Mouse (Mus musculus): ENCODE results near the gene Hyal3. TPM values are rescaled to one million over a fixed set of nuclear protein-coding genes. Genes with fewer than 3 reads are reported as not detected.

Gene Hyal3
- polyA plus RNA-seq, 1 experiment: 1.1 TPM

GRCm38 (mm10) chr9:107632478-107632877, 51.9 kb downstream of the Hyal3 start:
- DNase-seq: peak in 1 of 2 experiments; percentile 44
- Histone ChIP-seq H3K4me3 (replicated peaks; ENCODE audit: insufficient read depth, low read depth, low read length) (peak overlapping the region; percentile 87), H3K27me3 (ENCODE audit: control insufficient read depth, insufficient read depth, low read length) (no peaks in the 10 kb centered on the region), H3K4me1 (ENCODE audit: control insufficient read depth, insufficient read depth, low read length) (peaks cover 25% of the 10 kb centered on the region), H3K27ac (ENCODE audit: insufficient read depth, low read length) (peak overlapping the region; percentile 41)
- TF ChIP-seq POLR2A (IDR thresholded peaks at IDR 0.05; ENCODE audit: borderline replicate concordance, insufficient read depth, low read length) (no peak), CTCF (IDR thresholded peaks at IDR 0.05; ENCODE audit: borderline replicate concordance, insufficient read depth, low read depth, low read length) (no peak)
- WGBS: 19% methylated on average over 6 of the region's 6 CpGs

- TF ChIP-seq POLR2A (IDR thresholded peaks at IDR 0.05; ENCODE audit: borderline replicate concordance, insufficient read depth, low read length): 0 out of 2 replicates have a peak, but pooled peaks have one; percentile 28
- no peak for TF ChIP-seq CTCF (IDR thresholded peaks at IDR 0.05; ENCODE audit: borderline replicate concordance, insufficient read depth, low read depth, low read length)
- Histone ChIP-seq H3K4me1 (ENCODE audit: control insufficient read depth, insufficient read depth, low read length) (peaks cover 20% of the 10 kb centered on the region), H3K27me3 (ENCODE audit: control insufficient read depth, insufficient read depth, low read length) (no peaks in the 10 kb centered on the region), H3K4me3 (replicated peaks; ENCODE audit: insufficient read depth, low read depth, low read length) (peak overlapping the region; percentile 87), H3K27ac (ENCODE audit: insufficient read depth, low read length) (peak overlapping the region; percentile 41)
- 4% methylated on average over 33 of the region's 33 CpGs for WGBS
- peak in 1 of 2 experiments; percentile 59 for DNase-seq
These were observed 52.6 kb downstream of the Hyal3 start for GRCm38 (mm10) chr9:107633091-107633660.

- TF ChIP-seq CTCF (IDR thresholded peaks at IDR 0.05; ENCODE audit: borderline replicate concordance, insufficient read depth, low read depth, low read length) (no peak), POLR2A (IDR thresholded peaks at IDR 0.05; ENCODE audit: borderline replicate concordance, insufficient read depth, low read length) (no peak)
- H3K27me3 ChIP-seq (ENCODE audit: control insufficient read depth, insufficient read depth, low read length): no peaks in the 10 kb centered on the region
- peak in 1 of 2 experiments; percentile 62 for DNase-seq
- H3K4me3 ChIP-seq (replicated peaks; ENCODE audit: insufficient read depth, low read depth, low read length): peak overlapping the region; percentile 87
- peak overlapping the region; percentile 41 for H3K27ac ChIP-seq (ENCODE audit: insufficient read depth, low read length)
- peaks cover 14% of the 10 kb centered on the region for H3K4me1 ChIP-seq (ENCODE audit: control insufficient read depth, insufficient read depth, low read length)
- WGBS: 4% methylated on average over 15 of the region's 15 CpGs
These were observed 53.2 kb downstream of the Hyal3 start for GRCm38 (mm10) chr9:107633661-107634405.

GRCm38 (mm10) chr9:107634406-107635278, 54.0 kb downstream of the Hyal3 start:
- TF ChIP-seq POLR2A (IDR thresholded peaks at IDR 0.05; ENCODE audit: borderline replicate concordance, insufficient read depth, low read length) (no peak), CTCF (IDR thresholded peaks at IDR 0.05; ENCODE audit: borderline replicate concordance, insufficient read depth, low read depth, low read length) (no peak)
- Histone ChIP-seq H3K27ac (ENCODE audit: insufficient read depth, low read length) (peak overlapping the region; percentile 60), H3K27me3 (ENCODE audit: control insufficient read depth, insufficient read depth, low read length) (no peaks in the 10 kb centered on the region), H3K4me1 (ENCODE audit: control insufficient read depth, insufficient read depth, low read length) (peaks cover 8% of the 10 kb centered on the region), H3K4me3 (replicated peaks; ENCODE audit: insufficient read depth, low read depth, low read length) (peak overlapping the region; percentile 87)
- 3% methylated on average over 35 of the region's 35 CpGs for WGBS
- no peak for DNase-seq

GRCm38 (mm10) chr9:107635279-107636028, 54.8 kb downstream of the Hyal3 start, which contains the start of gene Gnai2:
Gene Gnai2 (minus strand): TSS chr9:107635367.
- Histone ChIP-seq H3K27ac (ENCODE audit: insufficient read depth, low read length) (peak within 1 kb of the TSS; percentile 60), H3K27me3 (ENCODE audit: control insufficient read depth, insufficient read depth, low read length) (no peaks in the 10 kb centered on the region), H3K4me3 (replicated peaks; ENCODE audit: insufficient read depth, low read depth, low read length) (peak within 1 kb of the TSS; percentile 87), H3K4me1 (ENCODE audit: control insufficient read depth, insufficient read depth, low read length) (peaks cover 8% of the 10 kb centered on the region; the same call in 1 of the 2 replicates)
- TF ChIP-seq CTCF (IDR thresholded peaks at IDR 0.05; ENCODE audit: borderline replicate concordance, insufficient read depth, low read depth, low read length): no peak
- TF ChIP-seq POLR2A (IDR thresholded peaks at IDR 0.05; ENCODE audit: borderline replicate concordance, insufficient read depth, low read length): peak; percentile 63; the same call in 1 of the 2 replicates
- WGBS: 6% methylated on average over 38 of the region's 38 CpGs
- peak; percentile 96 to 97 for DNase-seq

Other genes with a start within 250 kb of the Hyal3 start
- 27.8 and 31.7 TPM in 2 replicates for gene Hemk1, start 242.5 kb upstream of the Hyal3 start, polyA plus RNA-seq (2012; rRNA removed)
- gene 6430571L13Rik, start 240.2 kb upstream of the Hyal3 start, polyA plus RNA-seq (2012; rRNA removed): 44.9 and 52.5 TPM in 2 replicates
- 130 and 148 TPM in 2 replicates for gene Cacna2d2, start 181.2 kb upstream of the Hyal3 start, polyA plus RNA-seq (2012; rRNA removed)
- 44.3 and 44.6 TPM in 2 replicates for gene Tmem115, start 46.9 kb upstream of the Hyal3 start, polyA plus RNA-seq (2012; rRNA removed)
- gene Cyb561d2, start 38.6 kb upstream of the Hyal3 start, polyA plus RNA-seq (2012; rRNA removed): 21.2 and 21.5 TPM in 2 replicates
- 64.1 and 70.7 TPM in 2 replicates for gene Nprl2, start 38.6 kb upstream of the Hyal3 start, polyA plus RNA-seq (2012; rRNA removed)
- 1.6 and 2.3 TPM in 2 replicates for gene Zmynd10, start 33.5 kb upstream of the Hyal3 start, polyA plus RNA-seq (2012; rRNA removed)
- 30.3 and 32.3 TPM in 2 replicates for gene Rassf1, start 29.3 kb upstream of the Hyal3 start, polyA plus RNA-seq (2012; rRNA removed)
- 123 and 127 TPM in 2 replicates for gene Tusc2, start 17.6 kb upstream of the Hyal3 start, polyA plus RNA-seq (2012; rRNA removed)
- gene Hyal2, start 12.9 kb upstream of the Hyal3 start, polyA plus RNA-seq (2012; rRNA removed): 10.8 and 11.9 TPM in 2 replicates
- gene Hyal1, start 3.9 kb upstream of the Hyal3 start, polyA plus RNA-seq (2012; rRNA removed): 5.7 and 6.8 TPM in 2 replicates
- 19.5 and 21.6 TPM in 2 replicates for gene Naa80, start 1.9 kb upstream of the Hyal3 start, polyA plus RNA-seq (2012; rRNA removed)
- gene Ifrd2, start 6.8 kb downstream of the Hyal3 start, polyA plus RNA-seq (2012; rRNA removed): 20.2 and 23.4 TPM in 2 replicates
- 3.9 and 6.4 TPM in 2 replicates for gene Sema3b, start 28.4 kb downstream of the Hyal3 start, polyA plus RNA-seq (2012; rRNA removed)
- gene Gnai2, start 54.5 kb downstream of the Hyal3 start, polyA plus RNA-seq (2012; rRNA removed): 273 and 301 TPM in 2 replicates
- 145 and 152 TPM in 2 replicates for gene Slc38a3, start 88.7 kb downstream of the Hyal3 start, polyA plus RNA-seq (2012; rRNA removed)
- gene Gnat1, start 98.9 kb downstream of the Hyal3 start, polyA plus RNA-seq (2012; rRNA removed): 0.15 and 0.36 TPM in 2 replicates
- 30.4 and 31.8 TPM in 2 replicates for gene Sema3f, start 129.7 kb downstream of the Hyal3 start, polyA plus RNA-seq (2012; rRNA removed)
- 126 and 129 TPM in 2 replicates for gene Rbm5, start 190.2 kb downstream of the Hyal3 start, polyA plus RNA-seq (2012; rRNA removed)